Mouse (Mus musculus): ENCODE data around the gene Rala.

The Rala gene

DNA sequence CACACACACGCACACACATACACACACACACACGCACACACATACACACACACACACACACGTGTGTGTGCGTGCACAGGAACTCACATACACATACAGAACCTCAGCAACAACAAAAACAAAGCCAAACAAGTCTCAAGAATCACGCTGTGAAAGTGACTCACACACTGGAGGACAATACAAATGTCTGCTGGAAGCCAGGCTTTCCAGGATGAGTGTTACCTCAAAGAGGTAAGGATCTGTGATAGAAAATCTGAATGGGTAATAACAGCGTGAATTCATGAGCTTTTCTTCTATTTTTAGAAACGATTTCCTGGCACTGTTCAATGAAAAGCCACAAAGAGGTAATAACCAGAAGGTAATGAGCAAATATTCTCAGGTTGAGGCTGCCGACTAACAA, 59.8 kb downstream of the Rala start:
- no peak for DNase-seq (ENCODE audit: low spot score in 2 of 2)

DNA sequence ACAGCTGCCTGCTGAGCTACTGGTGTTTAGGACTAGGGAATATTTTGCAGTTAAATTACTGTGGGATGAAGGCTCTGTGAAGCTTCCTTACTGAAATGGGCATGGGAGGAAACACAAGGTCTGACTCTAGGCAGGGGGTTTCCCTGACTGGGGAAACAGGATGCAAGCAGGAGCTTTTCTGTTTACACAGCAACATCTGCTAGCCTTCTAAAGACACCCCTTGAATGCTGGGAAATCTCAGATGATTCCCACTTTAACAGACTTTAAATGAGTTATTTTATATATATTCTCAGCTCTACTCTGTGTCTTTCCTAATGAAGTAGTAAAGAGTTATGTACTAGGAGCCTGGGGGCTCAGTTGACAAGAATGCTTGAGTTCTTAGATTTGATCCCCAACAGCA, 65.0 kb downstream of the Rala start:
- no peak for DNase-seq (ENCODE audit: low spot score in 2 of 2)

GRCm38 (mm10) chr13:17866741-17867140, 77.3 kb downstream of the Rala start:
- no peak for DNase-seq (ENCODE audit: low spot score in 2 of 2)

DNA sequence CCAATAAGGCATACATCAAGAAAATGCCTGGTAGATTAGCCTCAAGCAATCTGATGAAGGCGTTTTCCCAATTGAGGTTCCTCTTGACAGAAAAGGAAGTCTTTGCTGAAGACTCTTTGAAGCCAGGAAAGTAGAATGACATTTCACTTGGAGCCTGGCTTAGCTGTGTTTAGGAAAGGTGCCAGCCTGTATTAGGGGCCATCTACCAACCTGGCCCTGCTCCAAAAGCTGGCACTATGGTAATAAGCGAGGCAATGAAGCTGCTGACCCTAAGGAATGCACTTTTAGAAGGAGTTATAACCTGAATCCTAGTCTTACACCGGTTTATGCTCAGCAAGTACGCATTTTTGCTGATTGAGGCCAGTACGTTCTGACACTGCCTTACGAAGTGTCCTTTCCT, 83.5 kb downstream of the Rala start:
- DNase-seq (ENCODE audit: low spot score in 2 of 2) = no peak

DNA sequence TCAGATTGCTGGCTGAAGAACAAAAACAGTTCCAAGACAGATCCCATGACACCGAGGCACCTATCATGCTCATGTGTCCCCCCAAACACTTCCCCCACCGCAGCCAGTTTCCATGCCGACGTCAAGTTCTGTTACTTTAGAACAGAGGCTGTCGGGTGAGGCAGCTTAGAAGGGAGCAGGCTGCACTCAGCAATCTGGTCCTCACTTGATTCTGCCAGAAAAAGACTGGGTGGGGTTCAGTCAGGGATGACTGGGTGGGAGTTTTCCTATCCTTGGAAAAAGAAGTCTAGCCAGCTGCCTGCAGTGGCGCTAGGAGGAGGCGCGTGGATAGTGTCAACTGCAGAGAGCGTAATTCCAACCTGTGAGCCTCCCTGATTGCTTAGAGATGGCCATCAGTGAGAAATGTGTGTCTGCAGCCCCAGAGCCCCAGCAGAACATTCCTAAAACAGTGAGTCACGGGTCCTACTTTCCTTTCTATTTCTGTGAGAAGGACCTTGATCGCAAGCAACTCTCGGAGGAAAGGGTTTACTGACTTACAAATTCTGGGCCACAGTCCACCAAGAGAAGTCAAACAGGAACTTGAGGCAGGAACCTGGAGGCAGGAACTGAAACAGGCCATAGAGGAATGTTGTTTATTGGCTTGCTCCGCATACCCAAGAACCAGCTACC, 84.5 kb downstream of the Rala start:
- DNase-seq (ENCODE audit: low spot score in 2 of 2) = no peak

DNA sequence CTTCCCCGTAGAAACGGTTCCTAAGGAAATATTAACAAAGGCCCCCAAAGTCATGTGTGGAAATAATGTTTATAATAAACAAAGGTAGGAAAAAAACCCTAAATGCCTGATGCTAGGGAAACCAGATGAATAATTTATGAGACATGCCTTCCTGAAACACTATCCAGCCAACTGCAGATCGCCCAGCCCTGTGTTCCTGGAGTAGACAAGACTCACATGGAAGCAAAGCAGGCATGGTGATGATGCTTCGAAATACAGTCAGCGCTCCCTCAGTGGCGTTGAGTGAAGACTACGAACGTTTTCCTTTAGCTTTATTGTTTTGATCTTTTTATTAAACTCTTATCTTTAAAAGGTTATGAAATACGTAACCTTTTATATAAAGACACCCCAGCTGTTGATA, 87.0 kb downstream of the Rala start:
- no peak for DNase-seq (ENCODE audit: low spot score in 2 of 2)

DNA sequence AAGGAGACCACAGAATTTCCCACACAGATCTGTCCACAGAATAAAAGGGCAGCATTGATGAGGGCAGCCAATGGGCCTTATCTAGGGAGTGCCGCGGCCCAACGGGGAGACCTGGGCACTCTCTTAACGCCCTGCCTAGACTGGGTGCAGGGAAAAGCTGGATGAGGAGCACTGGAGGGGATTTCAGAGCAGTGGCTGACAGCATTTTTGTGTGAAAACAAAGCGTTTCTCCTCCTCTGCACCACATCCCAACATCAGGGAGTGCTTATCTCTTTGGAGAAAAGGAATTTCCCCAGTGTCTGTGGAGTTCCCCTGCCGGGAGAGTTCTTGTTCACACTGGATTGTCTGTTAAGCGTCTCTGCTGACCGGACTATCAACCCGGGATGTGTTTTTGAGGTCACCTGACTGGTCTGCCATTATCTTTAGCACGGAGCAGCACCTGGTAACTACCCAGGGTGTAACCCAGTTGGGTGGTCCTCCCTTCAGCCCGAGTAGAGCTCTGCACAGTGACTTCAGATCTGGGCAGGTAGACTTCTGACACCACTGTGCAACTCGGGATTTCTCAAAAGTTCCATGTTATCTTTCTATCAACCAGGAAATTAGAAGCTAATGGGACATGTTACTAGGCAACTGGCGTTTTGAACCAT, 88.4 kb downstream of the Rala start:
- no peak for DNase-seq (ENCODE audit: low spot score in 2 of 2)

GRCm38 (mm10) chr13:17854755-17855154, 89.3 kb downstream of the Rala start:
- no peak for DNase-seq (ENCODE audit: low spot score in 2 of 2)

- DNase-seq (ENCODE audit: low spot score in 2 of 2) = no peak
Observed at GRCm38 (mm10) chr13:17843336-17843735, 100.7 kb downstream of the Rala start.

GRCm38 (mm10) chr13:17842756-17843155, 101.3 kb downstream of the Rala start:
- no peak for DNase-seq (ENCODE audit: low spot score in 2 of 2)

GRCm38 (mm10) chr13:17839137-17839536, 104.9 kb downstream of the Rala start:
- no peak for DNase-seq (ENCODE audit: low spot score in 2 of 2)

DNA sequence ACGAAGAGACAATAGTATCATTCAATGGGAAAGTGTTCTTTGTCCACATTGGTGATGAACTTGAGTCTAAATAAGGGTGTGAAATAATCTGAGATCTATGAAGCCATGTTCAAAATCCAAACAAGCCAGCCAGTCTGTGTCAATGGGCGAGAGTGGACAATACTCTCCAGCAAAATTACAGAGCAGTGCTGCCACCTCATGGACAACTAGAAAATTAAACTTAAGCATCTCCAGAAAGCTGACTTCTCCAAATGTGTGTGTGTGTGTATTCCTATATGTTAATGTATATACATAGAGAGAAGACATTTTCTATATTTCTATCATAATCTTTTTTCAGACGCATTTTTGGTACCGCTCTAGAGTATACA, 105.6 kb downstream of the Rala start:
- peak; percentile 32 to 56 for DNase-seq (ENCODE audit: low spot score in 2 of 2)

GRCm38 (mm10) chr13:17837610-17838483, 106.2 kb downstream of the Rala start:
- DNase-seq (ENCODE audit: low spot score in 2 of 2) = no peak

- DNase-seq (ENCODE audit: low spot score in 2 of 2) = no peak
Observed at GRCm38 (mm10) chr13:17836808-17837207, 107.2 kb downstream of the Rala start.

GRCm38 (mm10) chr13:17832940-17833339, 111.1 kb downstream of the Rala start:
- DNase-seq (ENCODE audit: low spot score in 2 of 2) = no peak
